ENCODE assay signal across 8 mouse cellular contexts in the genomic region with DNA sequence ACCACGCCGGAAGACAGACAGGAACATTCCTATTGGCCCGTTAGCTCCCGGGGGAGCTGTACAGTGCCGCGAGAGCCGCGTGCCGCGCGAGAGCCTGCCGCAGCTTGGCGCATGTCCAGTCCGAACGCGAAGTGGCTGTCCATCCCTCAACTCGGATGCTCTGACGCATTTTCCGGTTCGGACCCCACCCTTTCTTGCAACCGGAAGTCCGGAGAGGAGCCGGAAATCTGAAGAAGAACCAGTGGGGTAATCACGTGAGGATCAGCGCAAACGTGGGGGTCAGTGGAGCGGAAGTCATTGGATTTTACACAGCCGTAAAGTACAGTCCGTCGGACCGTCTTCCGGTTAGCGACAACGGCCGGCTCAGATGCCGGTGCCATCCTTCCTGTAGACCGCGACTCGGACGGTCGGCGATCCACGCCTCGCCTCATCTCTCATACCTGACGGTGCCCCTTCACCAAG. TPM values are rescaled to one million over a fixed set of nuclear protein-coding genes. Genes with fewer than 3 reads are reported as not detected.
DNase-seq lines count a peak whose midpoint lies in the region; ATAC-seq lines count a peak whose summit lies in the region.

A gene (plus strand): TSS at position 230 of the 462 bp plus-strand sequence.

- peak; percentile 94 for ATAC-seq in heart, embryonic 12.5 days (ENCODE audit: insufficient number of reproducible peaks, low FRiP score)
- peak; percentile 94 for ATAC-seq in liver, embryonic 11.5 days (replicated peaks; ENCODE audit: low FRiP score)
- ATAC-seq in neural tube, embryonic 14.5 days (ENCODE audit: low read depth): peak; percentile 96

- H3K4me3 ChIP-seq in heart, embryonic 12.5 days: peak within 1 kb of the TSS; percentile 48
- peak within 1 kb of the TSS; percentile 51 for H3K4me3 ChIP-seq in liver, embryonic 11.5 days (ENCODE audit: low read depth, low read length)
- H3K4me3 ChIP-seq in neural tube, embryonic 14.5 days (ENCODE audit: low read depth, low read length): peak within 1 kb of the TSS; percentile 35

- H3K9me3 ChIP-seq in heart, embryonic 12.5 days (replicated peaks): peaks cover 13% of the 10 kb centered on the region; the same call in 1 of the 2 replicates
- no peaks in the 10 kb centered on the region for H3K9me3 ChIP-seq in liver, embryonic 11.5 days (ENCODE audit: control insufficient read depth, low read length)
- H3K9me3 ChIP-seq in neural tube, embryonic 14.5 days (ENCODE audit: control insufficient read depth, low read length): no peaks in the 10 kb centered on the region

- peak within 1 kb of the TSS; percentile 68 for H3K4me2 ChIP-seq in heart, embryonic 12.5 days
- H3K4me2 ChIP-seq in liver, embryonic 11.5 days: peak within 1 kb of the TSS; percentile 60
- H3K4me2 ChIP-seq in neural tube, embryonic 14.5 days (ENCODE audit: low read depth, low read length): peak within 1 kb of the TSS; percentile 51

- 54% methylated on average over 45 of the region's 45 CpGs for WGBS in heart, embryonic 12.5 days
- 56% methylated on average over 45 of the region's 45 CpGs for WGBS in liver, embryonic 11.5 days
- 46% methylated on average over 45 of the region's 45 CpGs for WGBS in neural tube, embryonic 14.5 days

- peaks cover 90% of the 10 kb centered on the region for H3K36me3 ChIP-seq in heart, embryonic 12.5 days
- H3K36me3 ChIP-seq in liver, embryonic 11.5 days (ENCODE audit: control insufficient read depth, insufficient read depth, low read length): peaks cover 65% of the 10 kb centered on the region
- peaks cover 56% of the 10 kb centered on the region for H3K36me3 ChIP-seq in neural tube, embryonic 14.5 days (ENCODE audit: control insufficient read depth, insufficient read depth, low read length)

- no peak within 1 kb of the TSS for H3K27ac ChIP-seq in heart, embryonic 12.5 days (ENCODE audit: poor library complexity, severe bottlenecking)
- H3K27ac ChIP-seq in liver, embryonic 11.5 days (ENCODE audit: low read depth, low read length): no peak within 1 kb of the TSS
- H3K27ac ChIP-seq in neural tube, embryonic 14.5 days (ENCODE audit: low read depth, low read length): peak within 1 kb of the TSS; percentile 58; the same call in 1 of the 2 replicates

- peak within 1 kb of the TSS; percentile 59 for H3K9ac ChIP-seq in heart, embryonic 12.5 days
- H3K9ac ChIP-seq in liver, embryonic 11.5 days (ENCODE audit: low read depth, low read length): peak within 1 kb of the TSS; percentile 42
- H3K9ac ChIP-seq in neural tube, embryonic 14.5 days (replicated peaks; ENCODE audit: low read depth, low read length): peak within 1 kb of the TSS; percentile 32

- H3K27me3 ChIP-seq in heart, embryonic 12.5 days (replicated peaks): no peaks in the 10 kb centered on the region
- no peaks in the 10 kb centered on the region for H3K27me3 ChIP-seq in liver, embryonic 11.5 days (replicated peaks; ENCODE audit: control insufficient read depth, insufficient read depth, low read length)
- no peaks in the 10 kb centered on the region for H3K27me3 ChIP-seq in neural tube, embryonic 14.5 days (ENCODE audit: control insufficient read depth, insufficient read depth, low read length)

- peak; percentile 4 to 6 for DNase-seq in B cell, adult 2 months
- DNase-seq in brain, embryonic 18.5 days (ENCODE audit: low read depth, low spot score): peak; percentile 94
- DNase-seq in fat pad, adult 2 months (ENCODE audit: extremely low read depth, low read depth, low spot score): peak; percentile 55
- DNase-seq in kidney, postnatal 10 days: peak; percentile 96
- DNase-seq in liver, embryonic 11.5 days (ENCODE audit: low spot score): peak; percentile 84
- DNase-seq in urinary bladder, adult 18-20 months (ENCODE audit: low spot score in 2 of 2): peak; percentile 71 to 90

- H3K4me1 ChIP-seq in heart, embryonic 12.5 days (replicated peaks): peaks cover 14% of the 10 kb centered on the region; the same call in 1 of the 2 replicates
- H3K4me1 ChIP-seq in liver, embryonic 11.5 days (replicated peaks; ENCODE audit: control insufficient read depth, insufficient read depth, low read length): no peaks in the 10 kb centered on the region; the same call in 1 of the 2 replicates
- no peaks in the 10 kb centered on the region for H3K4me1 ChIP-seq in neural tube, embryonic 14.5 days (ENCODE audit: control insufficient read depth, insufficient read depth, low read length)

RNA-seq across cellular contexts. Expression of the gene that starts here (rescaled TPM):
- 23.1 and 25.2 TPM in 2 replicates for polyA plus RNA-seq in heart, embryonic 12.5 days (2016; fragmentation: Nextera tagmentation; extraction: Ambion mirVana)
- polyA plus RNA-seq in liver, embryonic 11.5 days (2014; fragmentation: Nextera tagmentation; extraction: Ambion mirVana): 31.5 and 37.1 TPM in 2 replicates
- 40.2 and 43.8 TPM in 2 replicates for polyA plus RNA-seq in neural tube, embryonic 14.5 days (2014; fragmentation: Nextera tagmentation; extraction: Ambion mirVana)

Comparison
In these comparisons a context has a peak if more than half of its experiments do, and no peak if none do; other contexts are left out.
1. DNase-seq: peak in every context shown above with its lines; median percentile 96 in kidney, postnatal 10 days; 94 in brain, embryonic 18.5 days; 84 in liver, embryonic 11.5 days; 80 in urinary bladder, adult 18-20 months; 55 in fat pad, adult 2 months; 5 in B cell, adult 2 months.